Mouse (Mus musculus) liver, embryonic 14.5 days (tissue): ENCODE results near the gene Saa1.

Experiments
- CTCF ChIP-seq: IDR thresholded peaks from 2 replicates; pipeline ENCODE4 v1.5.1; 2016; ENCODE audit warnings: antibody characterized with exemption, low read depth, control low read depth
- EP300 ChIP-seq: IDR thresholded peaks from 2 replicates; pipeline ENCODE4 v1.6.1; 2016; ENCODE audit warnings: antibody characterized with exemption, low read depth

DNA sequence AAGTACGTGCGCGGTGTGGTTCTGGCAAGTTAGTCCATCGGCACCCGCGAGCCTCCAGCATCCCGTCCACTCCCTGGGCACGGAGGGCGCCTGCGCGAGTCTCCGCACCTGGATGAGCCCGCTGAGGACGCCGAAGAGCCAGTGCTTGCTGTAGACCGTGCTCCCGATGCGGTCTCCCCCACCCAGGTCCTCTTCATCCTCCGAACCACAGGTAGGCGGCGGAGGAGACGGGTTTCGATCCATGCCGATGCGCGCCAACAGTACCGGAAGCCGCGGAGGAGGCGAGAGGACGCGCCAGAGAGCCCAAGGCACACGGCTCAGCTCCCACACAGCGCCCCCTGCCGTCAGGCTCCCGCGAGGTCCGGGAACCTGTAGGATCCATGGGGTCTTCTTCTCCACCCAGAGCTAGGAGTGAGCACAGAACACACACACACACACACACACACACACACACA lies 32.4 kb downstream of the Saa1 start, which contains the start of gene Saal1:
- TF ChIP-seq CTCF (peak; percentile 99), EP300 (no peak)
